Mouse (Mus musculus): ENCODE measurements at regions not wholly inside any gene's neighbourhood (a gene's known extent, or its start where the extent isn't known, plus 50 kb on each side); places are given as distances from the start of the nearest gene placed in this dataset.
A peak's percentile ranks its signal among the peaks of the same experiment; 100 is the strongest.
"Not testable (repeated sequence)": the region's sequence is repeated elsewhere in the genome, so short reads cannot be mapped to it uniquely, and the experiment has no call there.

DNA sequence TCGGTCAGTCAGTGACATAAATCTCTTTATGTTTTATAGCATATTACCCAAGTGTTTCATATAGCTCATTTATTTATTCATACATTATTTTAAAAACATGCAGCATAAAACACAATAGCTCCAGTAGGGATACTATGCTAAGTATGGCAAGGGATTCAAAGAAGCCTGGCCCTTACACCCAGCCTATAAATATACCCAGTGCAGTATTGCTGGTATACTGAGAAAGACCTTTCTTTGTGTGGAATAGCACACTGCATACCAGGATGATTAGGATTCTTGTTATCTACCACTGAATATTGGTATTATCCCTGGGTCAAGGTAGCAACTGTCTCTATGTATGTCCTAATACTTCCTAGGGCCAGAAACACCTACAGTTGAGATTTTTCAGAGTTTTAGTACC, 389.4 kb downstream of the 1190002N15Rik start:
- 0 out of 2 replicates have a peak, but pooled peaks have one; percentile 61 for ATAC-seq (ENCODE audit: low FRiP score, low read depth)
- Histone ChIP-seq H3K4me2 (replicated peaks) (no peak overlapping the region), H3K4me3 (no peak overlapping the region), H3K9me3 (no peaks in the 10 kb centered on the region), H3K9ac (no peak overlapping the region), H3K36me3 (no peaks in the 10 kb centered on the region), H3K27ac (no peak overlapping the region), H3K27me3 (replicated peaks) (no peaks in the 10 kb centered on the region), H3K4me1 (no peaks in the 10 kb centered on the region)
- 61% methylated on average over 1 of the region's 1 CpGs for WGBS

DNA sequence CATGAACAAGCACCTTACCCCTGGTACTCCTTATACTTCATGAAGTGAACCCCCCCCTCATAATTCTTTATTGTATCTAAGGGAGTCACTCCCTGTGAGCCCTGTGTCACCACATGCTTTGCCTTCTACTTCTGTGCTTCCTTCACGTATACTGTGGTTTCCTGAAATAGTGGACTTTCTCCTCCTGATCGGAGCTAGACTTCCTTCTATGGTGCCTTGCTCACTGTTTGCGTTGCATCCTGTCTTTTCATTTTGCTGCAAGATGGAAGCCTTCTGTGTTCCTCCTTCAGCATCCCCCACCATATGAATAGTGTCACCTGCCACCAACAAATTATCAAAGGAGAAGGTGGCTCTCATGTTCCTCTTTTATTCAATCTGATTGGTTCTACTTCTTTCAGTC, 391.1 kb downstream of the 1190002N15Rik start:
- H3K4me1 ChIP-seq = no peaks in the 10 kb centered on the region
- H3K27ac ChIP-seq = no peak overlapping the region
- H3K27me3 ChIP-seq (replicated peaks) = no peaks in the 10 kb centered on the region
- no peak overlapping the region for H3K9ac ChIP-seq
- no peaks in the 10 kb centered on the region for H3K36me3 ChIP-seq
- H3K9me3 ChIP-seq = no peaks in the 10 kb centered on the region
- no peak for ATAC-seq (ENCODE audit: low FRiP score, low read depth)
- 95% methylated on average over 3 of the region's 3 CpGs for WGBS
- H3K4me2 ChIP-seq (replicated peaks) = no peak overlapping the region
- no peak overlapping the region for H3K4me3 ChIP-seq

DNA sequence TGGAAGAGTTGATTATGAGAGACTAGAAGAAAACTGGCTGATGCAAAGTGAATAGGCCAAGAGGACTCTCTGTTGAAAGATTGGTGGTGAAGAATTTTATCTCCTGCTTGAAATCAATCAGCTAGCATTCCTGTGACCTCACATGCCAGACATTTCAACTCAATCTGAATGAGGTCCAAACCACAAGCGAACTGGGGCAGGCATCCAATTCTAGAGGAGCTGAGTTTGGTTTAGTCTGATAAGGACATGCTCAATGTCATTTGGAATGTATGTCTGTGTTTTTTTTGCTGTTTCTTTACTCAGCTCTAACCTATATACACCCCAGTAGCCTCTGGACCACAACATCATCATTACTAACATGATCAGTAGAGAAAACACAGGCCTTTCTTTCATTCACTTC, 401.4 kb downstream of the 1190002N15Rik start:
- no peak overlapping the region for H3K4me3 ChIP-seq
- no peaks in the 10 kb centered on the region for H3K9me3 ChIP-seq
- no peak overlapping the region for H3K27ac ChIP-seq
- no peaks in the 10 kb centered on the region for H3K4me1 ChIP-seq
- H3K27me3 ChIP-seq (replicated peaks) = no peaks in the 10 kb centered on the region
- no peak overlapping the region for H3K4me2 ChIP-seq (replicated peaks)
- no peak for ATAC-seq (ENCODE audit: low FRiP score, low read depth)
- no peak overlapping the region for H3K9ac ChIP-seq
- 83% methylated on average over 1 of the region's 1 CpGs for WGBS
- no peaks in the 10 kb centered on the region for H3K36me3 ChIP-seq

DNA sequence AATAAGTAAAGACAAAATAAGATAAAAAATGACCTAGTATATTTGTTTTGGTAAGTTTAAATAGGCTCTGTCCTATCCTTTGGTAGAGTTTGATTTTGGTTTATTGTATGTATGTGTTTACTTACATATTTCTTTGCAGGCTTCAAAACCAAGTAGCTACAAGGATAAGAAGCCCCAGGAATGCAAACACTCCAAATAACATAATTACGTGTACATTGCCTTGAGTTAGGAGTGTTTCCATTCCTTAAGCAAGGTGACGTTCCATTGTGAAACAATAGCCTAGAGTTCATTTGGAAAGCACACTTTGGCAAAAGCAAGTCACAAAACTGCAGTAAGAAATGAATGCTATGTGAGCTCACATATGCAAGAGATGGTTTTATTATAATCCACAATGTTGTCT, 404.2 kb downstream of the 1190002N15Rik start:
- H3K4me1 ChIP-seq = no peaks in the 10 kb centered on the region
- ATAC-seq (ENCODE audit: low FRiP score, low read depth) = no peak
- 87% methylated on average over 2 of the region's 2 CpGs for WGBS
- H3K4me3 ChIP-seq = no peak overlapping the region
- no peak overlapping the region for H3K27ac ChIP-seq
- H3K36me3 ChIP-seq = no peaks in the 10 kb centered on the region
- H3K9ac ChIP-seq = no peak overlapping the region
- H3K4me2 ChIP-seq (replicated peaks) = no peak overlapping the region
- no peaks in the 10 kb centered on the region for H3K27me3 ChIP-seq (replicated peaks)
- no peaks in the 10 kb centered on the region for H3K9me3 ChIP-seq

DNA sequence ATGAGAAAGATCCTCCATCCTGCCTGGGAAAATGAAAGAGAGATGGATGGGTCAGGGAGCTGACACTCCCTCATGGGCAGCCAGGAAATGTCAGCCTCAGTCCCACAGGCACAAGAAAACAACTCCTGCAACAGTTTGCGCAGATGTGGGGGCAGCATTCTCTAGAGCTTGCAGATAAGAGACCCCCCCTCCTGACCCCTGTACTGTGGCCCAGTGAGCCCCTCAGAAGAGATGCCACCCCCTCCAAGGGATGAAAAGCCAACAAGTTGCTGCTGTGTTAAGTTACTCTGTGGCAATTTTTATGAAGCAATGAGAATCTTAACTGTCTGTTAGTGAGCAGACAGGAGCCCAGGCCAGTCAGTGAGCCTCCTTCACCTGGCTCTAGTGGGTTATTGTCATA, 406.5 kb downstream of the 1190002N15Rik start:
- Histone ChIP-seq H3K4me3 (no peak overlapping the region), H3K27me3 (replicated peaks) (no peaks in the 10 kb centered on the region), H3K9me3 (no peaks in the 10 kb centered on the region), H3K9ac (no peak overlapping the region), H3K4me2 (replicated peaks) (no peak overlapping the region), H3K36me3 (no peaks in the 10 kb centered on the region), H3K4me1 (no peaks in the 10 kb centered on the region), H3K27ac (no peak overlapping the region)
- WGBS = 91% methylated on average over 1 of the region's 1 CpGs
- no peak for ATAC-seq (ENCODE audit: low FRiP score, low read depth)

DNA sequence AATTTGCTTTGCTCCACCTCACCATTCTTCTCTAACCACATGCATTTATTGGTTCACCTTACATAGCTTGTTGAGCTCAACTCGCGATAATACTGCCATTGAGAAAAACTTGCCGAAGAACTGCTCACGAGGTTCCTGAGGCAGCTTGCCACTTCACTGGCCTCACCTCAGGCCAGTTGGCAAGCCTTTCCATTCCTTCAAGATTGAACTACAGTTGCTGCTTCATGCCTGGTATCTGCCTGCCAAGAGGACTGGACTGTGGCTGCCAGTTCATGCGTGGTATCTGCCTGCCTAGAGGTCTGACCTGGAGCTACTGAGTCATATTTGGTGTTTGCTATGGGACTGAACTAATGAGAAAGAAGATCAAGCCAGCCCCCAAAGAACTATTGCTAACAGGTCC, 420.9 kb downstream of the 1190002N15Rik start:
- no peak overlapping the region for H3K4me3 ChIP-seq
- 93% methylated on average over 5 of the region's 5 CpGs for WGBS

DNA sequence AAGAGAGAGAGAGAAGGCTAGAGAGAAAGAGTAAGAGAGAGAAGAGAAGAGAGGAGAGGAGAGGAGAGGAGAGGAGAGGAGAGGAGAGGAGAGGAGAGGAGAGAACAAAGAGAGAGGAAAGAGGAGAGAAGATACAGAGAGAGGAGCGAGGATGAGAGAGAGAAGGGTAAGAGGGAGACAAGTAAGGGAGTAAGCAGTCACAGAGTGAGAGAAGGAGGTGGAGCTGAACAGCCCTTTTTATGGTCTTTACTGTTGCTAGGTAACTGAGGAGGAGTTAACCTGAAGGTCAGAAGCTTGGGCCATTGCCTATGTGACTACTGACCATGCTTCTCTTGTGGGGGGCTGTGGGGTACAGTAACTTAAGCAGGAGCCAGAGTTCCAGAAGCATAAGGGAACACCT, 430.2 kb downstream of the 1190002N15Rik start:
- not testable (repeated sequence) for H3K36me3 ChIP-seq; H3K9ac ChIP-seq; H3K4me2 ChIP-seq (replicated peaks); H3K4me1 ChIP-seq; H3K27me3 ChIP-seq (replicated peaks); ATAC-seq (ENCODE audit: low FRiP score, low read depth); H3K27ac ChIP-seq; H3K9me3 ChIP-seq; H3K4me3 ChIP-seq
- WGBS = 52% methylated on average over 1 of the region's 1 CpGs

More for the DNA sequence above, 420.9 kb downstream of the 1190002N15Rik start:
- Histone ChIP-seq H3K4me2 (replicated peaks) (no peak overlapping the region), H3K4me1 (no peaks in the 10 kb centered on the region), H3K9me3 (no peaks in the 10 kb centered on the region), H3K27ac (no peak overlapping the region), H3K27me3 (replicated peaks) (no peaks in the 10 kb centered on the region), H3K9ac (no peak overlapping the region), H3K36me3 (no peaks in the 10 kb centered on the region)
- no peak for ATAC-seq (ENCODE audit: low FRiP score, low read depth)

DNA sequence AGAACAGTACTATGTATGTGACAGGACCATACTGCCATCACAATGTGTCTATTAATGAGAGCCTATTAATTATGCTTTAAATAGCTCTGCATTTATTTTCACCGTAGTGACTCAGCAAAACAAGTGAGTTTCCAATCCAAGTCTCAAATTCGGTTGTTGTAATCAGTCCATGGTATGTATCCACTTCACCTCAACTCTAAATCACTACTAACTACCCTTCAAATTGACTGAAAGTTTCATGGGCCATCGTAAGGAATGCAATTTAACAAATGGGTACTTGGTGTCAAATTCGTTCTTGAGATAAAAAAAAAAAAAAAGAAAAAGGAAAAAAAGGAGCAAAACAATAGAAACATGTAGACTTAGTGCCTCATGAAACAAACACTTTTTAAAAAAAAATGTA, 433.2 kb downstream of the 1190002N15Rik start:
- ATAC-seq (ENCODE audit: low FRiP score, low read depth) = no peak
- H3K36me3 ChIP-seq = no peaks in the 10 kb centered on the region
- H3K27ac ChIP-seq = no peak overlapping the region
- H3K4me3 ChIP-seq = no peak overlapping the region
- no peaks in the 10 kb centered on the region for H3K9me3 ChIP-seq
- H3K4me2 ChIP-seq (replicated peaks) = no peak overlapping the region
- H3K4me1 ChIP-seq = no peaks in the 10 kb centered on the region
- H3K9ac ChIP-seq = no peak overlapping the region
- no peaks in the 10 kb centered on the region for H3K27me3 ChIP-seq (replicated peaks)
- 87% methylated on average over 4 of the region's 4 CpGs for WGBS

DNA sequence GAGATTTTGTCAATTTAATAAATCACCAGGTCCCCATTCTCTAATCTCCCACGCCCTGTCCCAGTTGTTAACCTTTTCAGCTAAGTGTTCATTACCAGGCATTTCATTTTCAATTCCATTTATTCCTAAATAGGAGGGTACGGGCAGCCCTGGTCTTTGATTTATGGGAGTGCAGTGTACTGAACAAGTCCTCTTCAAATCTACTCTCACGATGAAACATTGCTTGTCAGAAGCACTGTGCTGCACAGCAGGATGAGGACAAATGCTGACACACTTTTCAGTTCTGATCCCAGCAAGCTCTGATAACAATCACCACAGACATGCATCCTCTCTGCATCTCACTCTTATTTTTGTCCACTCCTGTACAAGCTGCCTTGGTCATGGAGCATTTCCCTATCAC, 435.9 kb downstream of the 1190002N15Rik start:
- WGBS = 40% methylated on average over 3 of the region's 3 CpGs
- no peak overlapping the region for H3K4me3 ChIP-seq
- H3K4me2 ChIP-seq (replicated peaks) = no peak overlapping the region
- no peaks in the 10 kb centered on the region for H3K27me3 ChIP-seq (replicated peaks)
- ATAC-seq (ENCODE audit: low FRiP score, low read depth) = no peak
- no peak overlapping the region for H3K9ac ChIP-seq
- no peaks in the 10 kb centered on the region for H3K9me3 ChIP-seq
- no peaks in the 10 kb centered on the region for H3K4me1 ChIP-seq
- no peak overlapping the region for H3K27ac ChIP-seq
- no peaks in the 10 kb centered on the region for H3K36me3 ChIP-seq

DNA sequence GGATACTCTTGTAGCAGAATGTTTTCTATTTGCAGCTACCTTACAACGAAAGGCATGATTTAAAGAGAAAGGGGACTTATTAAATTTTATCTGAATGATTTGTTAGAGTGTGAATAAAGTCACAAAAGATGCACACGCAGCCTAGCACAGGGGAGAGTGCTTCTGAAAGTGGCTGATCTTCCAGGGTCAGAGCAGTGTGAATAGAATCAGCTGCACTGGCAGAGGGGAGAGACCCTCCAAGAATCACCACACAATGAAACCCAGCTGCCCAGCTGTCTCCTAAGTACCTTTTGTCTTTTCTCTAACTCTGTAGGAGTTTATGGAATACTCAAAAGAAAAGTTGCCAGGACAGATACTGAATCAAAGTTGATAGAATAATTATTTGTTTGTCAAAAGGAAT, 443.1 kb downstream of the 1190002N15Rik start:
- H3K27me3 ChIP-seq (replicated peaks) = no peaks in the 10 kb centered on the region
- H3K9ac ChIP-seq = no peak overlapping the region
- H3K9me3 ChIP-seq = no peaks in the 10 kb centered on the region
- no peak overlapping the region for H3K4me3 ChIP-seq
- H3K4me1 ChIP-seq = no peaks in the 10 kb centered on the region
- no peaks in the 10 kb centered on the region for H3K36me3 ChIP-seq
- no peak overlapping the region for H3K27ac ChIP-seq
- no peak overlapping the region for H3K4me2 ChIP-seq (replicated peaks)
- WGBS = 39% methylated on average over 2 of the region's 2 CpGs
- ATAC-seq (ENCODE audit: low FRiP score, low read depth) = no peak

DNA sequence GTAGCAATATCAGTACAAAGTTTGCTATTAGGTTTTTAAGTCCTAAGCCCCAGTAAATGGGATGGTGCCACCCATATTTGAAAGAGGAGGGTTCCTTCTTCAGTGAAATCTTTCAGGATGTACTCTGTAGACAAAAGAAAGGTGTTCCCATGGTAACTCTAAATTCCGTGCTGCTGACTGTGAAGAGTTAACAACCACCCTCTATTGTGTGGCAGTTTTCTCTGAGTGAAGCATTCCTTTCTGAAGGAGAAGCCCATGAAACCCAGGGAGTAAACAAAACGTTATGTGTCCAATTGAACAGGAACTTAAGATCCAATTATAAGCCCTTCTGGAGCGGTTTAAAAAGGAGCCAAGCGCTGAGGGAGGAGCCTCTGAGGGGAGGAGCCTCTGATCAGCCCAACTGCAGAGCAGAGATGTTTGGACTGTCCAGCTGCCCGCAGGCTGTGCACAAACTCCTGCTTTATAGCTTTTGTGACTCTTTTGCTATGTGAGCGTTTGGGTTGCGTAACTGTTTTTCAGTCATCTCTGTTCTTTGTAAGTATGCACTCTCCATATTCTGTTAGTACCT, 446.1 kb downstream of the 1190002N15Rik start:
- no peaks in the 10 kb centered on the region for H3K27me3 ChIP-seq (replicated peaks)
- WGBS = 43% methylated on average over 7 of the region's 7 CpGs

DNA sequence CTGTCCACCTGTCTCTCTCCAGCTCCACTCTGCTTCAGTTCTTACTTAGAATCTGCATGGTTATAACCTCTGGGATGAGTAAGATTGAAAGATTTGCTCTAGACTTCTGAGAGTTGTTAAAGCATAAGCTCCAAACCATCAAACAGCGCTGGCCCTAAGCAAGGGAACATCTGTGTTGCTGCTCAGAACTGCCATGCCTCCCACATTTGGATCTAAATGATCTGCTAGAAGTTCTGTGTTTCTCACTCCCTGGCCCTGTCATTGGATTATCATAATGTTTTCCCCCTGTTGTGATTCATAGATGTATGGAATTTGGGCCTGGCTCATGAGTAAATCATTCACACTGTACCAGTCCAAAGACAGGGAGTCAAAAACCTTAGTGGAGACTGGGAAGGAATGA, 448.1 kb downstream of the 1190002N15Rik start:
- no peaks in the 10 kb centered on the region for H3K27me3 ChIP-seq (replicated peaks)
- H3K36me3 ChIP-seq = no peaks in the 10 kb centered on the region
- WGBS = 92% methylated on average over 1 of the region's 1 CpGs

More for the DNA sequence above, 446.1 kb downstream of the 1190002N15Rik start:
- Histone ChIP-seq H3K36me3 (no peaks in the 10 kb centered on the region), H3K9me3 (no peaks in the 10 kb centered on the region), H3K9ac (no peak overlapping the region), H3K4me3 (no peak overlapping the region), H3K27ac (no peak overlapping the region), H3K4me1 (no peaks in the 10 kb centered on the region), H3K4me2 (replicated peaks) (no peak overlapping the region)
- peak; percentile 65; the same call in 1 of the 2 replicates for ATAC-seq (ENCODE audit: low FRiP score, low read depth)

DNA sequence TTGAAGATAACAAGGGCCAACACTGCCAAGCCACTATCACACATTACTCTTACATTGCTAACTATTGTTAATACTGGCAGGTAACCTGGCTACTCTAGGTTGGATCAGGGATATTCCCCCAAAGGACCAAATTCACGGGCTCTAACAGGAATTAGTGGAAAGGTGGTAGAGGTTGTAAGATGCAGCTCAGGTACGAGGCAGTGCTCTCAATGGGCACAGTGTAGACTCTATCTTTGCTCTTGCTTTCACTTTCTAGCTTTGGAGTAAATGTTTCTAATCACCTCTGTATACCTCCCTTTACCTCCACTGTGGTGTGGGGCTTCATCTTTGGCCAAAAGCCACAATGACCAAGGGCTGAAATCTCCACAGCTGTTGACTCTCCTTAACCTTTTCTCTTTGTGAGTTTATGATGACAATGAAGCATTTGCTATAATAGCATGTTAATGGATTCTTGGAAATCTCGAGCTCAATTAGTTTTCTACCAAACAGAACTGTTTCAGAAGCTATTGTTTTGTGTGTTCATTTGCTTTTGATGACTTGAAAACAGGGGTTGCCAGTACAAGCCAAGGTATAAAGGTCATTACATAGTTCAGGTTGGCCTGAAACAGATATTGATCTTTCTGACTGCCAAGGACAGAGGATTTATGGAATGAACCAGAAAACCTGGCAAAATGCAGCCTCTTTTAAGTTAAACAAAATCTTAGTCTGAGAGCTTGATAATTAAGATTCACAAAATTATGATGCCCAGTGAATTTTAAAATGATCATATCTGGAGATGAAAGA, 454.1 kb downstream of the 1190002N15Rik start:
- H3K9me3 ChIP-seq = no peaks in the 10 kb centered on the region
- no peak overlapping the region for H3K27ac ChIP-seq
- H3K4me2 ChIP-seq (replicated peaks) = no peak overlapping the region
- H3K27me3 ChIP-seq (replicated peaks) = no peaks in the 10 kb centered on the region
- no peak overlapping the region for H3K4me3 ChIP-seq
- H3K4me1 ChIP-seq = no peaks in the 10 kb centered on the region
- ATAC-seq (ENCODE audit: low FRiP score, low read depth) = no peak
- 79% methylated on average over 3 of the region's 3 CpGs for WGBS
- H3K36me3 ChIP-seq = no peaks in the 10 kb centered on the region
- H3K9ac ChIP-seq = no peak overlapping the region

More for the DNA sequence above, 448.1 kb downstream of the 1190002N15Rik start:
- Histone ChIP-seq H3K9me3 (no peaks in the 10 kb centered on the region), H3K27ac (no peak overlapping the region), H3K4me1 (no peaks in the 10 kb centered on the region), H3K4me3 (no peak overlapping the region), H3K9ac (no peak overlapping the region), H3K4me2 (replicated peaks) (no peak overlapping the region)
- no peak for ATAC-seq (ENCODE audit: low FRiP score, low read depth)
